Mouse (Mus musculus) yolk sac, embryonic 10.5 days (tissue): ENCODE results near the gene Vta1.
A peak's percentile ranks its signal among the peaks of the same experiment; 100 is the strongest.

Experiments used
- DNase-seq: peaks from one replicate; pipeline ENCODE4 v3.0.0-alpha.2; 2017; ENCODE audit warnings: low spot score

The Vta1 gene

DNA sequence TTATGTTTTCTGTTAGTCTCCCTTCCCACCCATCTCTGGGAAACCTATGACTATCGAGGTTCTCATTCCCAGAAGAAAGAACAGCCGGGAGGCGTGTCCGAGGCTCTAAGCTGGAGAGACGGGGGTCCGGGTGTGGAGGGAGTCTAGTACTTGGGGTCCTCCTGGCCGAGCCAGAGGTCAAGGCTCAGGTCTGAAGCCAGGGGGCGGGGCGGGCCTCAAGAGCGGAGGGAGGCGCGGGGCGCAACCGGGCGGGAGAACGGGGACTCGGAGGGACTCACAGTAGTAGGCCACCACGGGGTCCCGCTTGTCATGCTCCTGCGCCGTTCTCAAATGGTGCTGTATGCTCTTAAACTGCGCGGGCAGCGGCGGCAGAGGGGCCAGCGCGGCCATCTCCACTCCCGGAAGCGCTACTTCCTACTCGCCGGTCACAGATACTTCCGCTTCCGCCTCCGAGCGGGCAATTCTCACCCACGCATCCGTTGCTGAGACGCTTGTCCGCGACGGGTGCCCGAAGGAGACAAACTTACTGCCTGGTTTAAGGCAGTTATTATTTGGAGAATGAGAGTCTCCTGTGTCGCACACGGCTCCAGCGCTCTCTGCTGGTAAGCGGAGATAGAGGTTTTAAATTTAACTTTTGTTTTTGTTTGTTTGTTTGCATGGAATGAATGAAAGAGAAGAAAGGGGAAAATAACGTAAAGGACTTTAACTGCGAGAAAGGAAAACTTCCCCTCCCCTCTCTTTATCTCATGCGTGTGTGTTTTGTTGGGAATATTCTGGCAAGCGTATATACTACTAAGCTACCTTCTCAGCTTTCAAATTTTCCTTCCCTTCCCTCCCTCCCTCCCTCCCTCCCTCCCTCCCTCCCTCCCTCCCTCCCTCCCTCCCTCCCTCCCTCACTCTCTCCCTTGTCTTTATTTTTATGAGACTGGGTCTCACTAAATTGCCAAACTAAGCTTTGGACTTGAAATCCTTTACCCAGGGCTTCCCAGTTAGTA is at the start of gene Vta1, which contains the start of gene Nmbr:
TSS of gene Vta1 (minus strand) at position 489 of the 995 bp plus-strand sequence.
TSS of gene Nmbr (plus strand) at position 520 of the 995 bp plus-strand sequence.
- peak; percentile 94 for DNase-seq

DNA sequence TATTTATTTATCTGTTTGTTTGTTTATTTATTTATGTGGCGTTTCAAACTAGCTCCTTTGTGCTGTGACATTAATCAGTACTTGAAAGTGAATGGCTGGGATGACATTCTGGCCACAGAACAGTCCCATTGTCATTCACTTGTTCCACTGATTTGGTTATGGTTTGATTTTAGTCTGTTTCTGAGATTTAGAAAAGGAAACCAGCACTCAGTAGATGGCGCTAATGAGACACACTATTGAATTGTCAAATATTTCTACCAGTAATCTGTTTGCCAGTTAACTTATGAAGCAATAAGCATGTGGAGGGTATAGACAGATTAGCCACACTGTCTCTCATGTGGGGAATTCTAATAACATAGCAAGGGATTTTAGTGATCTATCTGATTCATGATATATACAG is 28.9 kb upstream of the Vta1 start:
- no peak for DNase-seq

DNA sequence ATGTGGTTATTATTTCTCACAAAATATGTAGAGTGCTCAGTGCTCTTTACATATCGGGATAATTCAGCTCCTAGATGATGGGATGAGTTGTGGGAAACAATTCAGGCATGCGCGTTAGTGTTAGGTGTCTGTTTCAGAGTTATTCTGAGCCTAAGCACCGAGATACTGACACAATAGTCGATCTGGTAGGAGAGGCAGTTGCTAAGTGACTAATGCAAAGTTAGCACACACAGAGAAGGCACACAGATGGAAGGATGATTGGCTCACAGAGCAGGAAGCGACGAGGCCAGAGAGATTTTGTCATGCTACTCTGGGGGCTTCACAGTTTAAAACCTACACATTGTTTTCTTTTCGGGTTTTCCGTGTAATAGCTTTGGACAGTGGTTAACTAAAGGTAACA is 20.3 kb upstream of the Vta1 start:
- DNase-seq = no peak

DNA sequence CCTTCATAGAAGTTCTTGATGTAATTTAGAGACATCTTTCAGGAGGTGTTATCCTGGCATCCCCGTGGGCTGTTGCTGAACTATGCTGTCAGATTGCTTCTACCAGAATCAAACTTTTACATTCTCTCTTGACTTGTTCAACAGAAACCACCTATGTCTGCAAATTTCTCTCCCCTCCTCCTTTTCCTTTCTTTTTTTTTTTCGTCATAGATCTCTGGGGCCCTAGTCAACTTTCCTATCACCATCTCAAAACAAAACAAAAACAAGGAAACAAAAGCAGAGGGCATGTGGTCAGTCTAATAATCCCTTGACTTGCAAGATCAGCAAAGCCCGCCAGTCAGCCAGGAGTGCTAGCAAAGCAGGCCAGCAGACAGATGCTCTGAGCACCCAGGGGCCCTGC is 12.8 kb upstream of the Vta1 start, which contains the start of gene Gje1:
TSS of gene Gje1 (minus strand) at position 101 of the 400 bp plus-strand sequence.
- no peak for DNase-seq

DNA sequence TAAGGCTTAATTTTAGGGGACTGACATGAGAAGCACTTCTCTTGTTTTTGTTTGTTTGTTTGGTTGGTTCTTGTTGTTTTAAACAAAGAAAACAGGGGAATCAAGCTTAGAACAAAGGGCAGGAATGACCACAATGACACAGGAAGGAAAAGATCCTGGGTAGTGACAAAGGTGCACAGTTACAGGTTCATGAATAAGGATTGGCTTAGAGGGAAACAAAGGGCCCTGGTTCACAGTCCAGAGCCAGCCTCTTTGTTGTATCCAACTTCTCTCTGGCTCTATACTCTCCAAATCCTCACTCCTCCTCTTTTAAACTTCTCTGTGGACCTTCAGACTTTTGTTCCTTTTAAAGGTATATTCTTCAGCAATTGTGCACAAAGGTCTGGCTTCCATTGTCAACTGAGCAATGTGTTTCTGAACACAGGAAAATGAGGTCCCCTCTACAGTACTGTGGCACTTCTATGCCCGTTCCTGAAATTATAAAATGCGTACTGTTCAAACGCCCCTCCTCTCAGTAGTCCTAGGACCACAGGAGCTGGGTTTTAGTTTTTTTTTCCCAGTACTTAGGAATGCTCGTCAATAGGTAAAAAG is 1.4 kb downstream of the Vta1 start:
- DNase-seq = no peak

DNA sequence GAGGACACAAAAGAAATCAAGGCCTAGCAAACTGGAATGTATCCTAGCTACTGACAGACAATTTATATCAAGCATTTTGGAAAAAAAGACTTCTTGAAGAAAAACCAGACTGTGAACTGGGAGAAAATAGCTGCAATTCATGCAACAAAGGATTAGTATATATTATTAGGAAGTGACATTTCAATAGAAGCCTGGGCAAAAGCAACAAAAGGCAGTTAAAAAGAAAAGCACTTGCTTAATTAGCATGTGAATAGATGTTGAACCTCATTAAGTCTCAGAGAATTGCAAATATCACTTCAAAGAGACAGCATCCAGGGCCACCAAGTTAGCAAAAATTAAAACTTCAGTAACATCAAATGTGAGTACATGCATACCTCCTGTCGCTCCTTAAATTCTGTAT is 2.1 kb downstream of the Vta1 start:
- no peak for DNase-seq

DNA sequence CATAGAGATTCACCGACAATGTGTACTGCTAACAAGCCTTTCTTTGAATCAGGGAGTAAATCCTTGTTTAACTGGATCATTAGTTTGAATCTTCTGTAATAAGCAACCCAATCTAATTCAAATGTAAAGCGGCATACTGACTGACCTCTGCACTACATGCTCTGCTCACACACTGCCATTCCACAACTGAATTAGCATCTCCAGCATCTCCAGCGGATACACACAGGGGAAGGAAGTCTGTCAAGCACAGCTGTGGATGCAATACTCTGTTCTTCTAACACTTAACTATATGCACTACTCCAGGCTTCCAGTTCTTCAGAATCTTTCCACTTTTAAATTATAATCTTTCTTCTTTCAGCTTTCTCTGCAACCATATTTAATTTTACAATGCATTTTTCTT is 15.0 kb downstream of the Vta1 start:
- DNase-seq = no peak

DNA sequence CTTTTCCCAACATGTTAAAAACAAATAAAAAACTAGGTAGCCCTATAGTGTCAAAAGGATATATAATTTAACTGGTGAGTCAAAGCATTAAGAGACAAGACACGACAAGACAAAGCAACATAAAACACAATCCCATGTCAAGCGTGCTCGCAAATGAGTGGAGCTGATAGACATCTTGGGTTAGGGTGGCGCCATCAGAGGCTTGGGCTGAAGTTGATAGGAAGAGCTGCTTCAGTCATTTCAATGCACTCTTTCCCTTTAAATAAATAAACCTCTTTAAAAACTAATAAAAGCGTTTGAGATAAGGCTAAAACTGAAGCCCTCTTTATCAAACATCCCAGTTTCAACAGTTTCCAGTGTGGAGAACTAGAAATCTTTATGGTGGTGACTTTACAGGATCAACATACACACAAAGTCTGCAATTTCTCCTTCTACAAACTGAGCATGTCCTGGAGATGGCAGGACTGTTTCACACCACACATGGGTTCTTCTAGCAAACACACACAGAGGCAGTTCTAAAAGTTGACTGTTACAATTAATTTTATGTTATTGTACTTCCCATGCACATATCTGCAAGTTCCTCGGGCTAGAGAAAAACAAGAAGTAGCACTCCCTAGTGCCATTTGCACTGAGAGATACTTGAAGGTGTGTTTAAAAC is 16.4 kb downstream of the Vta1 start:
- DNase-seq = no peak

DNA sequence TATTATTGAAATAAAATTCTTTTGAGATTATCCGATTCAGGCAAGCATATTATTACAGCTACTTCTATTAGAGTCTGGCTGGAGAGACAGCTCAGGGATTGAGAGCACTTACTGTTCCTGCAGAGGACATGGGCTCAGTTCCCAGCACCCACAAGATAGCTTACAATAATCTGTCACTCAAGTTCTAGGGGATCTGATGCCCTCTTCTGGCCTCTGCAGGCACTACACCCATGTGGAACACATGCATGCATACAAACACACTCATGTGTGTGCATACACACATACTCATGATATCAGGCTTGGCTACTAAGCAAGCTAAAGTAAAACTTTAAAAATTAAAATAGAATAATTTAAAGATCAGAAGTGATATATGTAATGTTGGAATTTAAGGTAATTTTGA is 19.7 kb downstream of the Vta1 start:
- DNase-seq = no peak

DNA sequence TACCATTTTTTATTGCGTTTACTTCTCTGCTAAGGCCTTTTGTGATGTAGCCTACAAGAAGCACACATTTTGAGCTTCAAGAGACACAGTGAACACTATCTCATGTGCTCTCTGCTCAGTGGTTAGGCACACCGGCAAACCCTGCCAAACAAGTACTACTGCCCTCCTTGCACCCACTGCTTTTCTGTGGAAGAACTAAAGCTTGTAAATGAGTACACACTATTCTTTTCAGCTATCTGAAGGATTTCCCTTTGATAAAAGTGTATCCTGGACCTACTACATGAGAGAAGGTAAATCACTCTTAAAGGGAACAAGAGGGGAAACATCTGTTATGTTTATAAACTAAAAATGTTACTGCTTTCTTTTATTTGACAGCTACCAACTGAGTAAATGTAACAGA is 39.2 kb downstream of the Vta1 start:
- no peak for DNase-seq

DNA sequence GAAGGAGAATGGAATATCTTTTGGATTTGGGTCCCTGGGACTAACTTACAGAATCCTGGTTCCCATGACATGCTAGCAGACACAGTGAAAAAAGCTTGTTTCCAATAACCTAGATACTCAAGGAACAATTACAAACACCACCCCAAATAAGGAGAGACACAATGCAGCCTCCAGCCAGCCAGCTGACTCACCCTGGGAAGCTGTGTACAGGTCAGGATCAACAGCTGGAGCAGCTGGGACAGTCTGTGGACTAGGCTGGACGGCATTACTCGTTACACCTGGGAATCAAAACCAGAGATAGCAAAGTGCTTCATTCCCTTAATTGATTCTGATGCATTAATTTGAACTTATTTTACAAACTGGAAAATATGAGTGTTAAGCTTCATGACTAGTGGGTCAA is 44.5 kb downstream of the Vta1 start:
- DNase-seq = no peak

DNA sequence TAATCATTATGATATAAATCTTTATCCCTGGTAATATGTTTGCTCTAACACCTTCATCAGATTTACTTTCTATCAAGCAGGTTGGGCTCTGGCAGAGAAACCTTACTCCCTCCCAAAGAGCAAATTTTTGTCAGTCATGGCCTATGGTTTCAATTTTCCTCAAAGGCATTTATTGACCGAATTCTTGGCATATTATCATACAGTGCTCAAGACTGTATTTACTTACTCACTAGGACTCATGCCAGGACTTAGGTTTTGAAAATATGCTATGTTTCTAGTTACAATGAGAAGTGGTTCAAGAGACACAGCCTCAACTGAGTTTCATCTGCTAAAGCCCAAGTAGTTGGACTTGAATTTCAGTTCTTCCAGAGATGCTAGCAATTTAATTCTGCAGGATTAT is 65.7 kb downstream of the Vta1 start:
- no peak for DNase-seq

DNA sequence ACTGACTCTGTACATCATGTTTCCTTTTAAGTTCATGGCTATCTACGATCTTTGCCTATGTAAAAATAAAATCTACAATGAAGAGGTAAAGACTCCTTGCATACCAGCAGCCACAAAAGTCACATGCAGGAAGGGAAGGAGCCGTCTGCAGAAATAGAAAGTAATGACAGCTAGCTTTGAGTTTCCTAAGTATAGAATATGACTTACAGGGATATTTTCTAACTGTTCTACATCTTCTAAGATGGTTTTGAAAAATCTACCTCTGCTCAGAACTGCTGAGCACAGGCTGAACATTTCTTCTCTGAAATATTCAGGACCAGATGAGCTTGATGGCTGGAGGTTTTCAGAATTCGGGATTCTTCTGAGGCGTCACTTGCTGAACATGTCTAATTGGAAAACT is 66.3 kb downstream of the Vta1 start:
- no peak for DNase-seq

DNA sequence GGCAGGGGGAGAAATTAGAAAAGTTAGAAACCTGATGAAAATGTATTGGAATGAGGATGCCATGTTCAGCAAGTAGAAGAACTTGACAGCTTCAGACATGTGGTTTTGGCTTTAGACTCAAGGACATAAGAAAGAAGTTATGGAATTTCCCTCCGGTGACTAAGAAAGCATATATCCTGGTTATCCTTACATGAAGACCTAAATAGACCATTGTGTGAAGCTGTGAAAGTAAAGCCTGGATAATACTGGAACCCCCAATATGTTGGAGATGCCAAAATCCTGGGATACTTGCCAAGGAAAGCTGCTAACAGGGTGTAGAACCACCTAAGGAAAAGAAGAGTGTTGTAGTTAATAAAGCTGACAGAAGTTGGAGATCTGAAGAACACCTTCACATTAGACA is 79.7 kb downstream of the Vta1 start:
- no peak for DNase-seq

DNA sequence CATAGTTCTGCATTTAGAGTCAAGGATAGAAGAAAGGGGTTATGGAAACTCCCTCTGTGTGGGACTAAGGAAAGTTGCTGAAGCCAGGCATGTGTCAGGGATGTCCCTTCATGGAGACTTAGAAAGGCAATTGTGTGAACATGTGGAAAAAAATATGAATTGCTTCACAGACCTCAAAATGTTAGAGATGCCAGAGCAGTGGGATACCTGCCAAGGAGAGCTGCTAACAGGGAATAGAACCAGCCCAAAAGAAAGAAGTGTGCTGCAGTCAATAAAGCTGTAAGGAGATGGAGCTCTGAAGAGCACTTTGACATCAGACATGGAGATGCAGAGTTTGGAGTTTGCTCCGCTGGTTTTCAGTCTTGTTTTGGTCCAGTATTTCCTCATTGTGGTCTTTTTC is 86.2 kb downstream of the Vta1 start:
- no peak for DNase-seq

DNA sequence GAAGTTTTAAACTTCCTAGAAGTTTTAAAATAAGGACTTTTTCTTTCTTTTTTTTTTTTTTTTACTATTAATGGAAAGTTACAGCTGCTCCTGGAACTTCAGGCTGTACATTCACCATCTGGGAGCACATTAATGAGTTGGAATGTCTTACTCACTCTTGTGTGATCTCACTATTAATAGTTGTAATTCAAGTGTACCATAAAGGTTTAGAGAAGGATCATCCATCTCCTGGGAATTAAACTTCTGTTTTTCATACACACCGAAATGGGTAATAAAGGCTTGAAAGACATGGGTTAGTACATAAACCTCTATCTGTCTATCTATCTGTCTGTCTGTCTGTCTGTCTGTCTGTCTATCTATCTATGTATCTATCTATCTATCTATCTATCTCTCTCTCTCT is 87.1 kb downstream of the Vta1 start:
- no peak for DNase-seq

DNA sequence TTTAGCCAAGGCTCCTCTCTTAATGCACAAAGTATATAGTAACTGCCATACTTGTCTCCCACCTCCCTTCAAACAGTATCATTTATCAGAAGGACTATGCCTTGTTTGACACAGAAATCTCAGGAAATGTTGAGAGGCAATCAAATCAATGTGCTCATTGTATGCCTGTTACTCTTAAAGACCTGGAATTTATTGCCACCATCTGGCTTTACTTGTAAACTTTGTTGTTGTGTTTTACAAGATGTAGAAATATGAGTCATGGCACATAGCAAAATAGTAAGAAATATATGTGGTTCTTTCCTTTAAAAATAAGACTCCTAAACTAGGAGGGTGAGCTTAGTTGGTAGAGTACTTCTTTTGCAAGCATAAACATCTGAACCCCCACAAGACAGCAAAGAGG is 89.9 kb downstream of the Vta1 start:
- no peak for DNase-seq

DNA sequence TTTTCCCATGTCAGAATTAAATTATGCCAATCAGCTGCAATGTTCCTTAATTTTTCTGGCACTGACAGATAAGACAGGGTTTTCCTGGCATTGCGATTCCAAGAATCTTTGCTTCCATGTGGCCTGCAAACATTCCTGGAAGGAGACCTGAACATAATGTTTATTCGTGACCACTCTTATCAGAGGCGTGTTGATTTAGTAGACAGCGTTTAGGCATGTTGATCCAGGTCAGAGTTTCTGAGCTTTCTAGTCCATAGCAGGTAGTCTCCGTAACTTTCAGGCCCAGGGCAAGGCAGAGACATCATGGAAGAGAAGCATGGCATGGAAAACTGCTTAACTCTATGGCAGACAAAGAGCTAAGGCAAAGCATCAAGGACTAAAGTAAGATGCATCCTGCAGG is 97.8 kb downstream of the Vta1 start:
- DNase-seq = peak; percentile 48
